ENCODE assay signal across 11 mouse cellular contexts in genomic region chr1:92790628-92791027, GRCm38 (mm10). TPM values are rescaled to one million over a fixed set of nuclear protein-coding genes. Genes with fewer than 3 reads are reported as not detected.
DNase-seq lines count a peak whose midpoint lies in the region; ATAC-seq lines count a peak whose summit lies in the region.
"Had no signal": no experiment of that assay in that cellular context is flagged by ENCODE, and none has a peak within 500 bp of the region (broad histone marks: within the 10 kb centered on the region; RNA-seq: fewer than 3 reads in every experiment).

No protein-coding gene starts in this region.

- no peak overlapping the region for H3K4me3 ChIP-seq in kidney, embryonic 15.5 days (replicated peaks)
- H3K4me3 ChIP-seq in embryonic facial prominence, embryonic 14.5 days (ENCODE audit: low read depth, low read length): no peak overlapping the region
- no peak overlapping the region for H3K4me3 ChIP-seq in hindbrain, embryonic 14.5 days (replicated peaks; ENCODE audit: low read length)
- H3K4me3 ChIP-seq in midbrain, embryonic 15.5 days: no peak overlapping the region
- H3K4me3 ChIP-seq: megakaryocyte, embryonic 14.5 days had no signal

- peak overlapping the region; percentile 51 for H3K4me2 ChIP-seq in kidney, embryonic 15.5 days
- peak overlapping the region; percentile 42 for H3K4me2 ChIP-seq in embryonic facial prominence, embryonic 14.5 days (ENCODE audit: low read depth, low read length)
- no peak overlapping the region for H3K4me2 ChIP-seq in hindbrain, embryonic 14.5 days (replicated peaks)
- H3K4me2 ChIP-seq in midbrain, embryonic 15.5 days: peak overlapping the region; percentile 22

- peaks cover 7% of the 10 kb centered on the region; the same call in 1 of the 2 replicates for H3K27me3 ChIP-seq in kidney, embryonic 15.5 days
- no peaks in the 10 kb centered on the region for H3K27me3 ChIP-seq in embryonic facial prominence, embryonic 14.5 days (replicated peaks; ENCODE audit: control insufficient read depth, insufficient read depth, low read length)
- no peaks in the 10 kb centered on the region for H3K27me3 ChIP-seq in hindbrain, embryonic 14.5 days (ENCODE audit: control insufficient read depth, insufficient read depth, low read length)
- H3K27me3 ChIP-seq in midbrain, embryonic 15.5 days (replicated peaks): no peaks in the 10 kb centered on the region

- no peak overlapping the region for H3K9ac ChIP-seq in kidney, embryonic 15.5 days
- H3K9ac ChIP-seq in embryonic facial prominence, embryonic 14.5 days (ENCODE audit: low read depth, low read length): no peak overlapping the region; the same call in 1 of the 2 replicates
- H3K9ac ChIP-seq in hindbrain, embryonic 14.5 days: peak overlapping the region; percentile 1; the same call in 1 of the 2 replicates
- no peak overlapping the region for H3K9ac ChIP-seq in midbrain, embryonic 15.5 days

- no peak overlapping the region for H3K27ac ChIP-seq in kidney, embryonic 15.5 days
- H3K27ac ChIP-seq in embryonic facial prominence, embryonic 14.5 days (replicated peaks; ENCODE audit: low read depth, low read length): peak overlapping the region; percentile 24; the same call in 1 of the 2 replicates
- no peak overlapping the region for H3K27ac ChIP-seq in hindbrain, embryonic 14.5 days
- no peak overlapping the region for H3K27ac ChIP-seq in midbrain, embryonic 15.5 days

- ATAC-seq in kidney, embryonic 15.5 days (replicated peaks; ENCODE audit: low FRiP score): no peak
- peak; percentile 16 for ATAC-seq in embryonic facial prominence, embryonic 14.5 days (ENCODE audit: low read depth)
- ATAC-seq in hindbrain, embryonic 14.5 days (ENCODE audit: low FRiP score): no peak
- 0 out of 2 replicates have a peak, but pooled peaks have one; percentile 27 for ATAC-seq in midbrain, embryonic 15.5 days (replicated peaks)

- peaks cover 16% of the 10 kb centered on the region for H3K4me1 ChIP-seq in kidney, embryonic 15.5 days
- H3K4me1 ChIP-seq in embryonic facial prominence, embryonic 14.5 days (ENCODE audit: control insufficient read depth, insufficient read depth, low read length): peaks cover 15% of the 10 kb centered on the region
- 0 out of 2 replicates have a peak, but pooled peaks cover 8% of the 10 kb centered on the region for H3K4me1 ChIP-seq in hindbrain, embryonic 14.5 days (replicated peaks; ENCODE audit: control insufficient read depth, insufficient read depth, low read length)
- H3K4me1 ChIP-seq in midbrain, embryonic 15.5 days: peaks cover 10% of the 10 kb centered on the region; the same call in 1 of the 2 replicates

- WGBS in kidney, embryonic 15.5 days: 26% methylated on average over 7 of the region's 7 CpGs
- 13% methylated on average over 6 of the region's 7 CpGs for WGBS in embryonic facial prominence, embryonic 14.5 days
- 39% methylated on average over 7 of the region's 7 CpGs for WGBS in hindbrain, embryonic 14.5 days
- WGBS in midbrain, embryonic 15.5 days: 35% methylated on average over 7 of the region's 7 CpGs

- H3K36me3 ChIP-seq in kidney, embryonic 15.5 days: no peaks in the 10 kb centered on the region
- H3K36me3 ChIP-seq in embryonic facial prominence, embryonic 14.5 days (ENCODE audit: control insufficient read depth, insufficient read depth, low read length): no peaks in the 10 kb centered on the region
- H3K36me3 ChIP-seq in hindbrain, embryonic 14.5 days (replicated peaks; ENCODE audit: control insufficient read depth, insufficient read depth): no peaks in the 10 kb centered on the region
- H3K36me3 ChIP-seq in midbrain, embryonic 15.5 days (replicated peaks): no peaks in the 10 kb centered on the region

- H3K9me3 ChIP-seq in kidney, embryonic 15.5 days (replicated peaks): no peaks in the 10 kb centered on the region
- no peaks in the 10 kb centered on the region for H3K9me3 ChIP-seq in embryonic facial prominence, embryonic 14.5 days (ENCODE audit: control insufficient read depth, low read length)
- H3K9me3 ChIP-seq in hindbrain, embryonic 14.5 days (ENCODE audit: control insufficient read depth, low read length): no peaks in the 10 kb centered on the region
- no peaks in the 10 kb centered on the region for H3K9me3 ChIP-seq in midbrain, embryonic 15.5 days
- H3K9me3 ChIP-seq: megakaryocyte, embryonic 14.5 days had no signal

- no peak for DNase-seq in kidney, adult 9 months
- no peak for DNase-seq in embryonic facial prominence, embryonic 14.5 days (ENCODE audit: low spot score)
- no peak for DNase-seq in hindbrain, embryonic 14.5 days (ENCODE audit: low spot score)
- DNase-seq in layer of hippocampus, adult 8-10 months (ENCODE audit: low spot score in 2 of 2): no peak
- no peak for DNase-seq in c-Kit-positive CD71-positive TER-119-positive erythroid progenitor cells, embryonic 14.5 days (ENCODE audit: low spot score)
- DNase-seq in urinary bladder, adult 2 months (ENCODE audit: low spot score): no peak
- DNase-seq: gastrocnemius, postnatal 14 days; kidney, adult 18-20 months had no signal

RNA-seq across cellular contexts. Expression of gene Gpc1, which starts 40.8 kb away (rescaled TPM):
- 60.0 and 60.2 TPM in 2 replicates for polyA plus RNA-seq in kidney, embryonic 15.5 days (2015; fragmentation: Nextera tagmentation; extraction: Ambion mirVana)
- 93.3 and 104 TPM in 2 replicates for polyA plus RNA-seq in embryonic facial prominence, embryonic 14.5 days (2014; fragmentation: Nextera tagmentation; extraction: Ambion mirVana)
- polyA plus RNA-seq in hindbrain, embryonic 14.5 days (2014; fragmentation: Nextera tagmentation; extraction: Ambion mirVana): 64.0 and 66.1 TPM in 2 replicates
- polyA plus RNA-seq in midbrain, embryonic 15.5 days (2015; fragmentation: Nextera tagmentation; extraction: Ambion mirVana): 62.3 and 66.1 TPM in 2 replicates
- total RNA-seq in layer of hippocampus, adult 8-10 months (2022): 100 to 1,000 TPM; 120 to 145 (median 132) TPM
- 14.0 and 18.3 TPM in 2 replicates for polyA plus RNA-seq in urinary bladder, adult 2 months (2012; rRNA removed)

Comparison
In these comparisons a context has a peak if more than half of its experiments do, and no peak if none do; other contexts are left out.
1. ATAC-seq: peak in embryonic facial prominence, embryonic 14.5 days (single experiment) and midbrain, embryonic 15.5 days (single experiment); none in kidney, embryonic 15.5 days (single experiment) and hindbrain, embryonic 14.5 days (single experiment).